Mouse (Mus musculus): ENCODE data around the gene Tango2. TPM values are rescaled to one million over a fixed set of nuclear protein-coding genes. Genes with fewer than 3 reads are reported as not detected.

The Tango2 gene
- polyA plus RNA-seq (2016; fragmentation: Nextera tagmentation; extraction: Ambion mirVana), result 48.4 and 50.3 TPM in 2 replicates

- Histone ChIP-seq H3K4me1 (replicated peaks) (peaks cover 32% of the 10 kb centered on the region), H3K9ac (peak within 1 kb of the TSS; percentile 74), H3K36me3 (no peaks in the 10 kb centered on the region), H3K4me3 (peak within 1 kb of the TSS; percentile 67), H3K9me3 (replicated peaks) (no peaks in the 10 kb centered on the region), H3K27me3 (replicated peaks) (peaks cover 25% of the 10 kb centered on the region), H3K4me2 (peak within 1 kb of the TSS; percentile 89), H3K27ac (ENCODE audit: poor library complexity, severe bottlenecking) (no peak within 1 kb of the TSS)
- WGBS, result under 1% methylated on average over 43 of the region's 44 CpGs
- peak; percentile 63 for ATAC-seq (ENCODE audit: insufficient number of reproducible peaks, low FRiP score)
Observed at GRCm38 (mm10) chr16:18347931-18348600, at the start of gene Tango2, which contains the start of gene Arvcf. Tango2 (minus strand) TSS chr16:18348103. Arvcf (plus strand) TSS chr16:18348182.

- no peak for ATAC-seq (ENCODE audit: insufficient number of reproducible peaks, low FRiP score)
- H3K9me3 ChIP-seq (replicated peaks), result no peaks in the 10 kb centered on the region
- peak overlapping the region; percentile 97 for H3K27ac ChIP-seq (ENCODE audit: poor library complexity, severe bottlenecking)
- H3K9ac ChIP-seq, result no peak overlapping the region
- H3K4me2 ChIP-seq, result no peak overlapping the region
- no peak overlapping the region for H3K4me3 ChIP-seq
- peaks cover 71% of the 10 kb centered on the region for H3K4me1 ChIP-seq (replicated peaks)
- peaks cover 45% of the 10 kb centered on the region for H3K36me3 ChIP-seq
- WGBS, result 93% methylated on average over 27 of the region's 27 CpGs
- H3K27me3 ChIP-seq (replicated peaks), result no peaks in the 10 kb centered on the region
Observed at GRCm38 (mm10) chr16:18396791-18397621, 49.1 kb upstream of the Tango2 start.

- H3K9ac ChIP-seq, result peak overlapping the region; percentile 63
- H3K4me2 ChIP-seq, result peak overlapping the region; percentile 53
- H3K4me3 ChIP-seq, result no peak overlapping the region
- H3K9me3 ChIP-seq (replicated peaks), result no peaks in the 10 kb centered on the region
- peaks cover 66% of the 10 kb centered on the region for H3K4me1 ChIP-seq (replicated peaks)
- H3K27ac ChIP-seq (ENCODE audit: poor library complexity, severe bottlenecking), result peak overlapping the region; percentile 97
- no peak for ATAC-seq (ENCODE audit: insufficient number of reproducible peaks, low FRiP score)
- no peaks in the 10 kb centered on the region for H3K27me3 ChIP-seq (replicated peaks)
- peaks cover 37% of the 10 kb centered on the region for H3K36me3 ChIP-seq
- WGBS, result 54% methylated on average over 2 of the region's 2 CpGs
Observed at GRCm38 (mm10) chr16:18396201-18396600, 48.3 kb upstream of the Tango2 start.

GRCm38 (mm10) chr16:18395620-18396036 lies 47.7 kb upstream of the Tango2 start:
- WGBS, result 21% methylated on average over 6 of the region's 7 CpGs
- H3K27ac ChIP-seq (ENCODE audit: poor library complexity, severe bottlenecking), result peak overlapping the region; percentile 97
- peak; percentile 26; the same call in 1 of the 2 replicates for ATAC-seq (ENCODE audit: insufficient number of reproducible peaks, low FRiP score)
- H3K9me3 ChIP-seq (replicated peaks), result no peaks in the 10 kb centered on the region
- H3K9ac ChIP-seq, result peak overlapping the region; percentile 63
- H3K27me3 ChIP-seq (replicated peaks), result no peaks in the 10 kb centered on the region
- H3K36me3 ChIP-seq, result peaks cover 37% of the 10 kb centered on the region
- 0 out of 2 replicates have a peak overlapping the region, but pooled peaks have one; percentile 1 for H3K4me3 ChIP-seq
- peaks cover 60% of the 10 kb centered on the region for H3K4me1 ChIP-seq (replicated peaks)
- peak overlapping the region; percentile 53 for H3K4me2 ChIP-seq

- no peak for ATAC-seq (ENCODE audit: insufficient number of reproducible peaks, low FRiP score)
- 18% methylated on average over 11 of the region's 11 CpGs for WGBS
- Histone ChIP-seq H3K4me2 (peak overlapping the region; percentile 53), H3K4me1 (replicated peaks) (peaks cover 54% of the 10 kb centered on the region), H3K27ac (ENCODE audit: poor library complexity, severe bottlenecking) (peak overlapping the region; percentile 97), H3K36me3 (peaks cover 33% of the 10 kb centered on the region), H3K27me3 (replicated peaks) (no peaks in the 10 kb centered on the region), H3K9ac (peak overlapping the region; percentile 57), H3K9me3 (replicated peaks) (no peaks in the 10 kb centered on the region), H3K4me3 (0 out of 2 replicates have a peak overlapping the region, but pooled peaks have one; percentile 3)
Observed at GRCm38 (mm10) chr16:18394777-18395619, 47.1 kb upstream of the Tango2 start.

- Histone ChIP-seq H3K4me2 (peak overlapping the region; percentile 99), H3K27me3 (replicated peaks) (no peaks in the 10 kb centered on the region), H3K4me1 (replicated peaks) (peaks cover 50% of the 10 kb centered on the region), H3K4me3 (peak overlapping the region; percentile 74; the same call in 1 of the 2 replicates), H3K9me3 (replicated peaks) (no peaks in the 10 kb centered on the region), H3K36me3 (peaks cover 24% of the 10 kb centered on the region), H3K9ac (peak overlapping the region; percentile 86), H3K27ac (ENCODE audit: poor library complexity, severe bottlenecking) (peak overlapping the region; percentile 97; the same call in 1 of the 2 replicates)
- WGBS, result 77% methylated on average over 3 of the region's 3 CpGs
- no peak for ATAC-seq (ENCODE audit: insufficient number of reproducible peaks, low FRiP score)
Observed at GRCm38 (mm10) chr16:18394056-18394455, 46.2 kb upstream of the Tango2 start.

GRCm38 (mm10) chr16:18393595-18393994 lies 45.7 kb upstream of the Tango2 start:
- H3K9me3 ChIP-seq (replicated peaks), result no peaks in the 10 kb centered on the region
- peak overlapping the region; percentile 86 for H3K9ac ChIP-seq
- peak overlapping the region; percentile 74 for H3K4me3 ChIP-seq
- H3K27me3 ChIP-seq (replicated peaks), result no peaks in the 10 kb centered on the region
- ATAC-seq (ENCODE audit: insufficient number of reproducible peaks, low FRiP score), result no peak
- peaks cover 19% of the 10 kb centered on the region for H3K36me3 ChIP-seq
- WGBS, result 60% methylated on average over 5 of the region's 5 CpGs
- peak overlapping the region; percentile 99 for H3K4me2 ChIP-seq
- peak overlapping the region; percentile 97; the same call in 1 of the 2 replicates for H3K27ac ChIP-seq (ENCODE audit: poor library complexity, severe bottlenecking)
- H3K4me1 ChIP-seq (replicated peaks), result peaks cover 55% of the 10 kb centered on the region

- Histone ChIP-seq H3K27ac (ENCODE audit: poor library complexity, severe bottlenecking) (peak overlapping the region; percentile 97), H3K4me1 (replicated peaks) (peaks cover 63% of the 10 kb centered on the region), H3K4me3 (peak overlapping the region; percentile 74), H3K4me2 (peak overlapping the region; percentile 99), H3K36me3 (peaks cover 10% of the 10 kb centered on the region), H3K27me3 (replicated peaks) (no peaks in the 10 kb centered on the region), H3K9ac (peak overlapping the region; percentile 86), H3K9me3 (replicated peaks) (no peaks in the 10 kb centered on the region)
- under 1% methylated on average over 59 of the region's 63 CpGs for WGBS
- peak; percentile 86 for ATAC-seq (ENCODE audit: insufficient number of reproducible peaks, low FRiP score)
Observed at GRCm38 (mm10) chr16:18392469-18393426, 44.8 kb upstream of the Tango2 start.

- H3K9ac ChIP-seq, result no peak overlapping the region
- WGBS, result 79% methylated on average over 3 of the region's 3 CpGs
Observed at GRCm38 (mm10) chr16:18391728-18392127, 43.8 kb upstream of the Tango2 start.

More at GRCm38 (mm10) chr16:18391728-18392127, 43.8 kb upstream of the Tango2 start:
- Histone ChIP-seq H3K36me3 (peaks cover under 1% of the 10 kb centered on the region; the same call in 1 of the 2 replicates), H3K4me2 (no peak overlapping the region), H3K4me3 (no peak overlapping the region), H3K27me3 (replicated peaks) (no peaks in the 10 kb centered on the region), H3K4me1 (replicated peaks) (peaks cover 71% of the 10 kb centered on the region), H3K9me3 (replicated peaks) (no peaks in the 10 kb centered on the region), H3K27ac (ENCODE audit: poor library complexity, severe bottlenecking) (no peak overlapping the region)
- ATAC-seq (ENCODE audit: insufficient number of reproducible peaks, low FRiP score), result no peak

All from heart, embryonic 12.5 days (tissue).